Mouse (Mus musculus) stomach, postnatal 0 days (tissue): ENCODE data around the gene Zfp683. TPM values are rescaled to one million over a fixed set of nuclear protein-coding genes. Genes with fewer than 3 reads are reported as not detected.

Experiments used
- ATAC-seq: fragments of 200-750 bp; cut with Nextera tagmentation; 2 replicates; pipeline ENCODE4 v1.8.0; 2017; ENCODE audit not compliant: low FRiP score, low TSS enrichment
- DNase-seq: peaks from one replicate; pipeline ENCODE4 v3.0.0-alpha.2; 2016; ENCODE audit warnings: low spot score
- H3K27ac ChIP-seq: fragments of 300-500 bp; sonication (generic); replicated peaks from 2 replicates; pipeline ENCODE4 v1.5.1; 2014; ENCODE audit warnings: mild to moderate bottlenecking, control low read depth
- H3K27me3 ChIP-seq: fragments of 300-500 bp; sonication (generic); 2 replicates; pipeline ENCODE4 v1.6.1; 2014; ENCODE audit warnings: low read length; ENCODE audit not compliant: control insufficient read depth, insufficient read depth
- H3K36me3 ChIP-seq: fragments of 300-500 bp; sonication (generic); 2 replicates; pipeline ENCODE4 v1.6.1; 2014; ENCODE audit warnings: low read length, mixed read lengths; ENCODE audit not compliant: control insufficient read depth, insufficient read depth
- H3K4me1 ChIP-seq: fragments of 300-500 bp; sonication (generic); replicated peaks from 2 replicates; pipeline ENCODE4 v1.6.1; 2014; ENCODE audit warnings: antibody characterized with exemption; ENCODE audit not compliant: control insufficient read depth, insufficient read depth
- H3K4me2 ChIP-seq: fragments of 300-500 bp; sonication (generic); replicated peaks from 2 replicates; pipeline ENCODE4 v1.6.1; 2014; ENCODE audit warnings: low read depth, mild to moderate bottlenecking, control low read depth, moderate library complexity
- H3K4me3 ChIP-seq: fragments of 300-500 bp; sonication (generic); 2 replicates; pipeline ENCODE4 v1.5.1; 2014; ENCODE audit warnings: low read depth, low read length, control low read depth
- H3K9ac ChIP-seq: fragments of 300-500 bp; sonication (generic); 2 replicates; pipeline ENCODE4 v1.6.1; 2014; ENCODE audit warnings: mild to moderate bottlenecking, low read length, control low read depth, mixed read lengths
- H3K9me3 ChIP-seq: fragments of 300-500 bp; sonication (generic); 2 replicates; pipeline ENCODE4 v1.6.1; 2016; ENCODE audit warnings: low read length; ENCODE audit not compliant: control insufficient read depth
- CTCF ChIP-seq: IDR thresholded peaks from 2 replicates; pipeline ENCODE4 v1.5.1; 2016; ENCODE audit warnings: antibody characterized with exemption, low read depth, mild to moderate bottlenecking, moderate library complexity
- EP300 ChIP-seq: optimal IDR thresholded peaks from 2 replicates; pipeline ENCODE3; 2016; ENCODE audit warnings: antibody characterized with exemption
- WGBS: fragments of 180-500 bp; shearing (Covaris S2); extraction: QIAGEN DNeasy Blood & Tissue Kit; methylation state at CpG from one replicate; pipeline ENCODE4 v1.1.7; 2014; 5-methylcytosine and 5-hydroxymethylcytosine counted together
- polyA plus RNA-seq: library from polyadenylated mRNA; unstranded; fragments of >200 nt; fragmentation: Nextera tagmentation; extraction: Ambion mirVana; gene quantifications from 2 replicates; pipeline ENCODE4 v1.2.1, GENCODE M21; 2015

The Zfp683 gene
- polyA plus RNA-seq, 1 experiment from 2014 or later = not detected

- Histone ChIP-seq H3K27me3 (no peaks in the 10 kb centered on the region), H3K36me3 (no peaks in the 10 kb centered on the region), H3K4me2 (no peak overlapping the region), H3K9me3 (no peaks in the 10 kb centered on the region), H3K9ac (no peak overlapping the region), H3K4me3 (no peak overlapping the region), H3K27ac (no peak overlapping the region), H3K4me1 (no peaks in the 10 kb centered on the region)
- TF ChIP-seq CTCF (no peak), EP300 (no peak)
- ATAC-seq = no peak
- no peak for DNase-seq
- WGBS = 77% methylated on average over 7 of the region's 7 CpGs
Measured at GRCm38 (mm10) chr4:134106105-134106504, 52.5 kb downstream of the Zfp683 start.

GRCm38 (mm10) chr4:134107730-134108129 is 54.1 kb downstream of the Zfp683 start:
- Histone ChIP-seq H3K27ac (no peak overlapping the region), H3K4me3 (no peak overlapping the region), H3K36me3 (no peaks in the 10 kb centered on the region), H3K27me3 (no peaks in the 10 kb centered on the region), H3K4me2 (no peak overlapping the region), H3K9ac (no peak overlapping the region), H3K4me1 (no peaks in the 10 kb centered on the region), H3K9me3 (no peaks in the 10 kb centered on the region)
- no peak for TF ChIP-seq EP300
- no peak for TF ChIP-seq CTCF
- no peak for ATAC-seq
- WGBS = 81% methylated on average over 7 of the region's 7 CpGs
- no peak for DNase-seq

GRCm38 (mm10) chr4:134108196-134108595 is 54.6 kb downstream of the Zfp683 start:
- peak; percentile 49; the same call in 1 of the 2 replicates for ATAC-seq
- TF ChIP-seq CTCF (no peak), EP300 (no peak)
- WGBS = 52% methylated on average over 5 of the region's 5 CpGs

More at GRCm38 (mm10) chr4:134108196-134108595, 54.6 kb downstream of the Zfp683 start:
- H3K9ac ChIP-seq = no peak overlapping the region
- no peaks in the 10 kb centered on the region for H3K4me1 ChIP-seq
- H3K27ac ChIP-seq = no peak overlapping the region
- H3K36me3 ChIP-seq = no peaks in the 10 kb centered on the region
- no peak for DNase-seq
- no peaks in the 10 kb centered on the region for H3K9me3 ChIP-seq
- H3K27me3 ChIP-seq = no peaks in the 10 kb centered on the region
- no peak overlapping the region for H3K4me2 ChIP-seq
- no peak overlapping the region for H3K4me3 ChIP-seq

Other genes starting within 250 kb of the Zfp683 start
- 45.5 and 46.0 TPM in 2 replicates for gene Rps6ka1, start 166.0 kb upstream of the Zfp683 start, polyA plus RNA-seq
- gene Hmgn2, start 85.2 kb upstream of the Zfp683 start, polyA plus RNA-seq = 762 and 782 TPM in 2 replicates
- gene Dhdds, start 52.9 kb upstream of the Zfp683 start, polyA plus RNA-seq = 23.1 TPM in 2 replicates
- gene Lin28a, start 35.0 kb upstream of the Zfp683 start, polyA plus RNA-seq = not detected in 2 replicates
- 15.6 and 21.6 TPM in 2 replicates for gene Crybg2, start 7.0 kb downstream of the Zfp683 start, polyA plus RNA-seq
- gene Cd52, start 41.2 kb downstream of the Zfp683 start, polyA plus RNA-seq = 18.0 and 20.3 TPM in 2 replicates
- gene Ubxn11, start 48.7 kb downstream of the Zfp683 start, polyA plus RNA-seq = 1.3 TPM in 2 replicates
- 522 and 533 TPM in 2 replicates for gene Sh3bgrl3, start 75.0 kb downstream of the Zfp683 start, polyA plus RNA-seq
- 87.6 and 102 TPM in 2 replicates for gene Cep85, start 133.3 kb downstream of the Zfp683 start, polyA plus RNA-seq
- gene Gm7534, start 149.2 kb downstream of the Zfp683 start, polyA plus RNA-seq = not detected in 2 replicates
- 0.11 and 0.19 TPM in 2 replicates for gene Catsper4, start 173.5 kb downstream of the Zfp683 start, polyA plus RNA-seq
- 9.4 and 9.5 TPM in 2 replicates for gene Cnksr1, start 184.6 kb downstream of the Zfp683 start, polyA plus RNA-seq
- 0.21 and 0.31 TPM in 2 replicates for gene E130218I03Rik, start 189.8 kb downstream of the Zfp683 start, polyA plus RNA-seq
- 12.1 and 12.6 TPM in 2 replicates for gene Zfp593, start 191.8 kb downstream of the Zfp683 start, polyA plus RNA-seq
- gene Gm30191, start 193.1 kb downstream of the Zfp683 start, polyA plus RNA-seq = not detected in 2 replicates
- 3.7 and 4.2 TPM in 2 replicates for gene Grrp1, start 200.3 kb downstream of the Zfp683 start, polyA plus RNA-seq
- 8.3 and 8.4 TPM in 2 replicates for gene Pdik1l, start 234.1 kb downstream of the Zfp683 start, polyA plus RNA-seq